Mouse (Mus musculus) olfactory bulb, adult 2 months (tissue): ENCODE measurements around the gene Ppa1. TPM values are rescaled to one million over a fixed set of nuclear protein-coding genes. Genes with fewer than 3 reads are reported as not detected.
A peak's percentile ranks its signal among the peaks of the same experiment; 100 is the strongest.
"Not testable (repeated sequence)": the region's sequence is repeated elsewhere in the genome, so short reads cannot be mapped to it uniquely, and the experiment has no call there.

Experiments
- H3K27ac ChIP-seq: fragments of 200-500 bp; 2 replicates; pipeline ENCODE4 v1.5.1; 2012; ENCODE audit warnings: low read depth, low read length; ENCODE audit not compliant: insufficient read depth
- H3K4me1 ChIP-seq: fragments of 200-500 bp; 2 replicates; pipeline ENCODE4 v1.6.1; 2012; ENCODE audit warnings: low read length; ENCODE audit not compliant: control insufficient read depth, insufficient read depth
- H3K4me3 ChIP-seq: fragments of 200-500 bp; 2 replicates; pipeline ENCODE4 v1.5.1; 2012; ENCODE audit warnings: mild to moderate bottlenecking, low read depth, low read length, moderate library complexity; ENCODE audit not compliant: insufficient read depth
- CTCF ChIP-seq: fragments of 200-500 bp; IDR thresholded peaks from 2 replicates; pipeline ENCODE4 v1.5.1; 2012; ENCODE audit warnings: low read depth, mild to moderate bottlenecking, low read length, moderate library complexity; ENCODE audit not compliant: insufficient read depth
- POLR2A ChIP-seq: fragments of 200-500 bp; IDR thresholded peaks from 2 replicates; pipeline ENCODE4 v1.6.1; 2012; ENCODE audit warnings: mild to moderate bottlenecking, low read depth, low read length, moderate library complexity; ENCODE audit not compliant: insufficient read depth
- WGBS: fragments of 180-500 bp; shearing (Covaris S2); methylation state at CpG from one replicate; pipeline ENCODE4 v1.1.7; 2018; 5-methylcytosine and 5-hydroxymethylcytosine counted together
- polyA plus RNA-seq: library from polyadenylated mRNA; stranded (reverse); fragments of >200 nt; gene quantifications from 2 replicates; pipeline ENCODE4 v1.2.4, GENCODE M21; 2012; ENCODE audit warnings: low replicate concordance; ENCODE audit not compliant: missing spikeins, insufficient read depth, insufficient read length

Gene Ppa1
- polyA plus RNA-seq, 1 experiment, result not detected

DNA sequence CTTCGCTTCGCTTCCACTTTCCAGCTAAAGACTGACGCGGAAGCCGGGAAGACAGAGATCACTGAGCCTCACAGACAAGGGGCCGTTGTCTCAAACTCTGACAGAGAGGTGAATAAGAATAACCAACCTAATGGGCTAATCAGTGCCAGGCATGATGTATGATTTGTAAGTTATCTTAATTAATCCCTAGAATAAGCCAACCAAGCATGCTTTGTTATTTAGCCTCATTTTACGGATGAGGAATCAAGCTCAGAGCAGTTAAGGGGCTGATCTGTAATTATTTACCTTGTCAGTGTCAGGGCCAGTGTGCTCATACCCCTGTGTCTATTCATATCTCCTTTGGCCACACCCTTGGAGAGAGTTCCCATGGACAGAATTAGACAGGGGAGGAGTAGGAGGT, 34.0 kb upstream of the Ppa1 start:
- H3K27ac ChIP-seq, result no peak overlapping the region
- WGBS, result 71% methylated on average over 7 of the region's 7 CpGs
- TF ChIP-seq CTCF (no peak), POLR2A (no peak)
- H3K4me3 ChIP-seq, result no peak overlapping the region
- H3K4me1 ChIP-seq, result 0 out of 2 replicates have a peak, but pooled peaks cover 2% of the 10 kb centered on the region

DNA sequence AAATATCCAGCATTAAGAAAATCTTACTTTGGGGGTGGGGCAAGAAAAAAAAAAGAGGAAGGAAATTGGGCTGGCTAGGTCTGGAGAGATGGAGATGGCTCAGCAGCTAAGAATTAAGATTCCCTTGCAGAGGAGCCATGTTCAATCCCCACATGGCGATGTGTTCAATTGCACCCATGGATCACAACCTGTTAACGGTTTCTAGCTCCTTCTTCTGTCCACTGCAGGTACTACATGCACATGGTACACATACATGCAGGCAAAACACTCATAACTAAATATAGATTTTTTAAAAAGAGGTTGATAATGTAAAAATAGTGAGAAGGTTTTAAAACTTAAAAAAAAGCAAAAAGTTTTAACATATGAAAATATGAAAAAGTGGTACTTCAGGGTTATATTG, 29.8 kb upstream of the Ppa1 start:
- 84% methylated on average over 2 of the region's 2 CpGs for WGBS
- Histone ChIP-seq H3K27ac (no peak overlapping the region), H3K4me3 (no peak overlapping the region), H3K4me1 (0 out of 2 replicates have a peak, but pooled peaks cover 2% of the 10 kb centered on the region)
- TF ChIP-seq POLR2A (no peak), CTCF (no peak)

- WGBS, result 26% methylated on average over 9 of the region's 9 CpGs
Measured at GRCm38 (mm10) chr10:61621681-61622080, 26.7 kb upstream of the Ppa1 start.

DNA sequence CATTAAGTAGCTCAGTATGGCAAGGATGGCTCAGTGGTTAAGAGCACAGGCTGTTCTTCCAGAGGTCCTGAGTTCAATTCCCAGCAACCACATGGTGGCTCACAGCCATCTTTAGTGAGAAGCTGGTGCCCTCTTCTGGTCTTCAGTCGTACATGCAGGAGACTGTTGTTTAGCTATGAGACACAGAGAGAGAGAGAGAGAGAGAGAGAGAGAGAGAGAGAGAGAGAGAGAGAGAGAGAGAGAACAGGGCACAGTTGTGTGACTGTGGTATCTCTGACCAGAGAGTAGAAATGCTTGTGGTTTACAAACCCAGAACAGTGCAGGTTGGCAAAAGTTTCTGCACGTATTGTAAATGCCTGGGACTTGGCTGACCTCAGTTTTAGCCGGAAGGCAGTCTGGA, 24.5 kb upstream of the Ppa1 start:
- not testable (repeated sequence) for H3K27ac ChIP-seq, H3K4me3 ChIP-seq
- 80% methylated on average over 3 of the region's 3 CpGs for WGBS
- H3K4me1 ChIP-seq, result peaks cover 10% of the 10 kb centered on the region

More at GRCm38 (mm10) chr10:61621681-61622080, 26.7 kb upstream of the Ppa1 start:
- Histone ChIP-seq H3K4me1 (peaks cover 10% of the 10 kb centered on the region), H3K27ac (no peak overlapping the region), H3K4me3 (no peak overlapping the region)
- TF ChIP-seq POLR2A (no peak), CTCF (no peak)

- no peak overlapping the region for H3K4me3 ChIP-seq
- H3K27ac ChIP-seq, result no peak overlapping the region
- H3K4me1 ChIP-seq, result peaks cover 10% of the 10 kb centered on the region
- 53% methylated on average over 5 of the region's 5 CpGs for WGBS
- no peak for TF ChIP-seq POLR2A
- TF ChIP-seq CTCF, result no peak
Measured at GRCm38 (mm10) chr10:61624771-61625170, 23.6 kb upstream of the Ppa1 start.

- Histone ChIP-seq H3K4me1 (peaks cover 10% of the 10 kb centered on the region), H3K27ac (no peak overlapping the region), H3K4me3 (peak overlapping the region; percentile 47)
- WGBS, result 4% methylated on average over 74 of the region's 74 CpGs
- TF ChIP-seq CTCF (0 out of 2 replicates have a peak, but pooled peaks have one; percentile 9), POLR2A (no peak)
Measured at GRCm38 (mm10) chr10:61625381-61626257, 22.7 kb upstream of the Ppa1 start.

DNA sequence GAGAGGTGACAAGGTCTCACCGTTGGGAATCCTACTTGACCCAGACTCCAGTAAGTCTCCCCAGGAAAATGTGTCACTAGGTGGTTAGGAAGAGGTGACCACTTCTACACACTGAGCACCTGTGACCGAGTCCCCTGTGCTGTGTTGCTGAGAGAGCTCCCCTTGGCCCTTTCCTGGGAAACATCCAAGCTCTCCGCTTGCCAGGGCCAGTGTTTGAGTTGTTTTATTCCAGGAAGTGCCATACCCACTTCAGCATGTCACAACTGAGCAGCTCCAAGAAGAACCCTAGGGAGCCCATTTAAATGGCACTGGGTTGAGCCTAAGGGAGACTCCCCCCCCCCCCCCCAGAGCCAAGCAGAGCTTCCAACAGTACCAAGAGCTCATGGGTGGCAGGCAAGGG, 21.8 kb upstream of the Ppa1 start:
- TF ChIP-seq CTCF (no peak), POLR2A (no peak)
- no peak overlapping the region for H3K27ac ChIP-seq
- 78% methylated on average over 3 of the region's 3 CpGs for WGBS
- H3K4me3 ChIP-seq, result no peak overlapping the region
- H3K4me1 ChIP-seq, result peaks cover 10% of the 10 kb centered on the region

GRCm38 (mm10) chr10:61627195-61627937, 21.0 kb upstream of the Ppa1 start:
- WGBS, result 86% methylated on average over 15 of the region's 15 CpGs
- Histone ChIP-seq H3K4me3 (no peak overlapping the region), H3K4me1 (peaks cover 10% of the 10 kb centered on the region), H3K27ac (no peak overlapping the region)
- no peak for TF ChIP-seq POLR2A
- TF ChIP-seq CTCF, result no peak

DNA sequence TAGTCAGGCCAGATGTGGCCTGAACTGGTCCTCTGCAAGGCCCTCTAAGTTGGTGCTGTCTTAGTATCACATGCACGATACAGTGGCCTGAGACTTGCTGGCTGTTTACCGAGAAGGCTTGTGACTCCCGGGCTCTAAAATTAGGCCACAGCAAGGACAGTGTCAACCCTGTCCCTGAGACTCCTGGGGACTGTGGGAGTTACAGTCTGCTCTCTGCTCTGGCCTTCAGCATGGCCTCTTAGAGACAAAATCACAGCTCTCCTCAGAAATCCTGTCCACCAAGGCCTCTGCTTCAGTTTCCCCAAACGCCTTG, 20.5 kb upstream of the Ppa1 start:
- H3K27ac ChIP-seq, result no peak overlapping the region
- WGBS, result 82% methylated on average over 4 of the region's 4 CpGs
- no peak for TF ChIP-seq POLR2A

DNA sequence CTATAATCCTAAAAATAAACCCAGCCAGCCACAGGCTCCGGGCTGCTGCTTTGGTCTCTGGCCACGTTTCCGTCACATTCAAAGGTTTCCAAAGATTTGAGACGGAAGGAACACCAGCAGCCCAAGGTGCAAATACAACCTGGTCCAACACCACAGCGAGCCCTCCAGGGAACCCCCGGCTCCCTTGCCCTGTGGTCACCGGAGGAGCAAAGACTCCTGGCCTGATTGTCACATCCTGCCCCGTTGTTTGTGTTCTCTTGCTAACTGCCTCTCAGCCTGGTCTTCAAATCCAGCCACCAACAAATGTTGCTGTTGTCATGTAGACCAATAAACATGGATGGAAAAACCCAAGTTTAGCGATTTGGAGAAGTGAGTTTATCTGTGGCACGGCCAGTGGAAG, 15.9 kb upstream of the Ppa1 start:
- WGBS, result 85% methylated on average over 10 of the region's 10 CpGs
- no peak for TF ChIP-seq CTCF
- TF ChIP-seq POLR2A, result no peak

More for the DNA sequence above, 20.5 kb upstream of the Ppa1 start:
- peaks cover 10% of the 10 kb centered on the region for H3K4me1 ChIP-seq
- H3K4me3 ChIP-seq, result no peak overlapping the region

More for the DNA sequence above, 15.9 kb upstream of the Ppa1 start:
- Histone ChIP-seq H3K27ac (no peak overlapping the region), H3K4me1 (no peaks in the 10 kb centered on the region), H3K4me3 (no peak overlapping the region)
